Mouse (Mus musculus) heart, adult 2 months (tissue): Measurements from ENCODE around the gene Pcsk5. TPM values are rescaled to one million over a fixed set of nuclear protein-coding genes. Genes with fewer than 3 reads are reported as not detected.

Experiments
- DNase-seq, 2 experiments: peaks; one replicate each; pipeline ENCODE4 v3.0.0; 2021
- H3K27ac ChIP-seq: fragments of 200-600 bp; 2 replicates; pipeline ENCODE4 v1.8.1; 2022
- H3K27me3 ChIP-seq: fragments of 200-500 bp; 2 replicates; pipeline ENCODE4 v1.6.1; 2012; ENCODE audit warnings: mild to moderate bottlenecking, low read length, inconsistent platforms, mixed read lengths; ENCODE audit not compliant: control insufficient read depth, insufficient read depth
- H3K36me3 ChIP-seq: fragments of 200-500 bp; 2 replicates; pipeline ENCODE4 v1.6.1; 2012; ENCODE audit warnings: low read length, inconsistent platforms; ENCODE audit not compliant: control insufficient read depth, insufficient read depth
- H3K4me1 ChIP-seq: fragments of 200-500 bp; 2 replicates; pipeline ENCODE4 v1.6.1; 2011; ENCODE audit warnings: low read length; ENCODE audit not compliant: control insufficient read depth, insufficient read depth
- H3K4me3 ChIP-seq: fragments of 200-600 bp; 2 replicates; pipeline ENCODE4 v1.8.1; 2022
- H3K79me2 ChIP-seq: fragments of 200-500 bp; replicated peaks from 2 replicates; pipeline ENCODE4 v1.6.1; 2012; ENCODE audit warnings: mild to moderate bottlenecking, inconsistent platforms, low read length, moderate library complexity, mixed read lengths; ENCODE audit not compliant: control insufficient read depth, insufficient read depth
- H3K9ac ChIP-seq: fragments of 200-500 bp; 2 replicates; pipeline ENCODE4 v1.6.1; 2012; ENCODE audit warnings: low read depth, mild to moderate bottlenecking, control low read depth, inconsistent platforms, low read length, mixed read lengths
- CTCF ChIP-seq: fragments of 200-600 bp; IDR thresholded peaks from 2 replicates; pipeline ENCODE4 v1.8.1; 2022; ENCODE audit warnings: antibody characterized with exemption, mild to moderate bottlenecking, moderate library complexity
- EP300 ChIP-seq: fragments of 200-500 bp; IDR thresholded peaks from 2 replicates; pipeline ENCODE4 v1.6.1; 2011; ENCODE audit warnings: low read depth, low read length, control low read depth; ENCODE audit not compliant: insufficient read depth
- POLR2A ChIP-seq: fragments of 200-500 bp; IDR thresholded peaks from 2 replicates; pipeline ENCODE4 v1.6.1; 2011; ENCODE audit warnings: mild to moderate bottlenecking, low read depth, low read length, control low read depth; ENCODE audit not compliant: insufficient read depth
- WGBS: fragments of 180-500 bp; shearing (Covaris S2); methylation state at CpG from one replicate; pipeline ENCODE4 v1.1.7; 2018; 5-methylcytosine and 5-hydroxymethylcytosine counted together
- intact Hi-C: fragments of 180-260 bp; cut with DNase I; formaldehyde crosslinking; loops from one replicate; pipeline ENCODE4 v1.15.1; 2025
- polyA plus RNA-seq: library from polyadenylated mRNA; depleted of rRNA; stranded (reverse); fragments of >200 nt; gene quantifications from 2 replicates; pipeline ENCODE4 v1.2.3, GENCODE M21; 2012
- total RNA-seq, 2 experiments: library from RNA; stranded (reverse); gene quantifications; 2 replicates each; pipeline ENCODE4 v1.2.3; 2021

Gene Pcsk5
- total and polyA plus RNA-seq, 3 experiments, result 1.5 to 2.8 (median 1.9) TPM

DNA sequence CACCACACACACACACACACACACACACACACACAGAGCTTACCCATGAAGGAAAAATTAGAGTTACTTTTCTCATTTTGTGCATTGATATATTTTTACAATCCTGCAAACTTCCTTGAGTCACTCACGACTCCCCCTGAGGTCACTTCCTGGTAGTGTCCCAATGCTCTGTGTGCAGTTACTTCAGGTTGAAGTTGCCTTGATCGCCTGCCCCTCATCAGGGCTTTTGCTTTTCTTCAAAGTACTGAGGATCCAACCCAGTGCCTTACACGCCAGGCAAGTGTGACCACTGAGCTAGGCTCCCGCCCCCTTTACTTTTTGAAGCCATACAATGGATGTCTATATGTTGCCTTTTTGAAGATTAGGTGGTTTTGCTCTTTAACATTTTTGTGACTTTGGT is 437.5 kb downstream of the Pcsk5 start:
- H3K4me1 ChIP-seq, result peaks cover 7% of the 10 kb centered on the region
- H3K9ac ChIP-seq, result no peak overlapping the region
- peaks cover 23% of the 10 kb centered on the region for H3K36me3 ChIP-seq
- H3K79me2 ChIP-seq, result no peaks in the 10 kb centered on the region
- H3K27ac ChIP-seq, result peak overlapping the region; percentile 26; the same call in 1 of the 2 replicates
- no peaks in the 10 kb centered on the region for H3K27me3 ChIP-seq
- WGBS, result 71% methylated on average over 4 of the region's 4 CpGs
- no peak for DNase-seq
- intact Hi-C loops, result loop anchor here (10.0 kb wide), 1 partner anchor 435 kb away; the partner anchor contains the start of gene Pcsk5
- TF ChIP-seq CTCF (peak; percentile 36), EP300 (no peak)
- H3K4me3 ChIP-seq, result no peak overlapping the region

GRCm38 (mm10) chr19:17397922-17398321 is 439.5 kb downstream of the Pcsk5 start:
- peaks cover 23% of the 10 kb centered on the region for H3K36me3 ChIP-seq
- H3K4me1 ChIP-seq, result peaks cover 8% of the 10 kb centered on the region
- no peaks in the 10 kb centered on the region for H3K79me2 ChIP-seq
- H3K27ac ChIP-seq, result peak overlapping the region; percentile 16; the same call in 1 of the 2 replicates
- H3K4me3 ChIP-seq, result no peak overlapping the region
- DNase-seq, result no peak
- H3K27me3 ChIP-seq, result no peaks in the 10 kb centered on the region
- intact Hi-C loops, result loop anchor here (10.0 kb wide), 1 partner anchor 437 kb away; the partner anchor contains the start of gene Pcsk5
- WGBS, result 68% methylated on average over 5 of the region's 5 CpGs
- no peak overlapping the region for H3K9ac ChIP-seq
- no peak for TF ChIP-seq POLR2A
- 0 out of 2 replicates have a peak, but pooled peaks have one; percentile 18 for TF ChIP-seq CTCF
- TF ChIP-seq EP300, result no peak

DNA sequence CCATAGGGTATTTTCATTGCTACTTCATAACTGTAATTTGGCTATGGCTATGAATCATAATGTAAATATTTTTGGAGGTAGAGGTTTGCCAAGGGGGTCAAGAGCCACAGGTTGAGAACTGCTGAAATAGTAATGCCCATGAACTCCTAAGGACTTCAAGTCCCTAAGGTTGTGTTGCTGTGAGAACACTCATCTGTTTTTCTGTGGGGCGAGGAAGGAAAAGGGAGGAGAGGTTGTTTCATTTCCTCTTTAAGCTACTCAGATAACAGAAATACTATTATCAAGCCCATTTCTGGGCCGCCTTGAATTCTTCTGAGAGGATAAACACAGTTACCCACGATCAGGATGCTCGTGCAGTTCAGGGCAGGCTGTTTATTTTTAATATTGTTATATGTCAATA is 440.6 kb downstream of the Pcsk5 start:
- intact Hi-C loops, result loop anchor here (10.0 kb wide), 1 partner anchor 438 kb away; the partner anchor contains the start of gene Pcsk5
- Histone ChIP-seq H3K27ac (peak overlapping the region; percentile 73), H3K79me2 (no peaks in the 10 kb centered on the region), H3K4me3 (peak overlapping the region; percentile 21; the same call in 1 of the 2 replicates), H3K9ac (no peak overlapping the region), H3K27me3 (no peaks in the 10 kb centered on the region), H3K4me1 (peaks cover 8% of the 10 kb centered on the region), H3K36me3 (peaks cover 23% of the 10 kb centered on the region)
- no peak for TF ChIP-seq EP300
- TF ChIP-seq POLR2A, result no peak
- no peak for TF ChIP-seq CTCF
- DNase-seq, result peak in 1 of 2 experiments; percentile 18
- 36% methylated on average over 4 of the region's 4 CpGs for WGBS

DNA sequence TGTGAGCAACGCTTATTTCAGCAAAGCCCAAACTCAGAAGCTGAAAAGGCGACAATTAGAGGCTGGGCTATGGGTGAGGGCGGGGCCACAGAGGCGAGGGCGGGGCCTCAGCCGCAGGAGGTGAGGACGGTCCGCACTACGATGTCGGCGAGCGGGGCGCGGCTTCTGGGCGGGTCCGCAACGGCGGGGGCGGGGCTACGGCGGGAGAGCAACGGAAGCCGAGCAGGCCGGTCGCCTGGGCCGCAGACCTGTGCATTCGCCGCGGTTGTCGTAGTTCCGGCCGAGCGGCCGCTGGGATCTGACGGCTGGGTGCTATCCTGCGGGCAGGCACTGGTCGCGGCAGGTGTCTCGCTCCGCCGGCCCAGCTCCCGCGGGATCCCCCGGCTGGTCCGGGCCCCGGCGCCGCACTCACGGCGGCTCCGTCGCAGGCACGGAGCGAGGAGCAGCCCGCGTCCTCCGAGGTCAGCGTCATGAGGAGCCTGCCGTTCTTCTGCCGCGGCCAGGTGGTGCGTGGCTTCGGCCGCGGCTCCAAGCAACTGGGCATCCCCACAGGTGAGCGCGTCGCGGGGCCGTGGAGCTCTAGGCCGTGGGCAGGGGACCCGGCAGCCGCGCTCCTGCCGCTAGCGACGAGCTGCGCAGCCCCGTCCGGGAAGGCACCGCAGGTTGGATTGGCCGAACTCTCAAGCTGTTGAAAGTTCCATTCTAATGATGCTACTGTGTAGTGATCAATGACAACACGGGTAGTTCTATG is 443.4 kb downstream of the Pcsk5 start, which contains the start of gene Rfk:
Gene Rfk, plus strand, starts transcription at position 203 of the 751 bp plus-strand sequence.
- H3K4me1 ChIP-seq, result peaks cover 7% of the 10 kb centered on the region
- H3K4me3 ChIP-seq, result peak within 1 kb of the TSS; percentile 63
- H3K27me3 ChIP-seq, result no peaks in the 10 kb centered on the region
- TF ChIP-seq POLR2A, result peak; percentile 87
- no peak for TF ChIP-seq EP300
- DNase-seq, result peak; percentile 95
- WGBS, result under 1% methylated on average over 83 of the region's 83 CpGs
- H3K36me3 ChIP-seq, result peaks cover 13% of the 10 kb centered on the region
- peak within 1 kb of the TSS; percentile 98 for H3K9ac ChIP-seq
- peak within 1 kb of the TSS; percentile 89 for H3K27ac ChIP-seq
- intact Hi-C loops, result loop anchor here (10.0 kb wide), 1 partner anchor 441 kb away; the partner anchor contains the start of gene Pcsk5
- no peaks in the 10 kb centered on the region for H3K79me2 ChIP-seq

DNA sequence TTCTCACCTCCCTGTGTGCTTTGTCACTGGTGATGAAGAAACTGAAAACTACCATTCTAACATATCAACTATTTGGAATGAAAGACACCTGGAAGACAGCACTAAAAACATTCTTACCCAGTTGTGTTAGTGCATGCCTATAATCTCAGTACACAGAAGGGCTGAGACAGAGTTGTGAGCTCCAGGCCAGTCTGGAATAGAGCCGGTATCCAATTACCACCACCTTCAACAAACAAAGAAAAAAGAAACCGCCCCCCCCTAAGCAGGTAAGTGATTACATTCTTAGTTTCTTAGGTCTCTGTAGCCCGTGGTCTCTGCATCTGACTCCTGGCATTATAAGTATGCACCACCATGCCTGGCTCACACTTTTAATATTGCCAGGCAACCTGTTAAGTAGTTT is 444.6 kb downstream of the Pcsk5 start:
- no peak for DNase-seq
- Histone ChIP-seq H3K9ac (no peak overlapping the region), H3K36me3 (peaks cover 10% of the 10 kb centered on the region), H3K27me3 (no peaks in the 10 kb centered on the region), H3K27ac (no peak overlapping the region), H3K79me2 (no peaks in the 10 kb centered on the region), H3K4me1 (peaks cover 7% of the 10 kb centered on the region), H3K4me3 (no peak overlapping the region)
- TF ChIP-seq POLR2A (no peak), CTCF (no peak), EP300 (no peak)
- intact Hi-C loops, result loop anchor here (10.0 kb wide), 1 partner anchor 442 kb away; the partner anchor contains the start of gene Pcsk5
- 39% methylated on average over 3 of the region's 3 CpGs for WGBS

GRCm38 (mm10) chr19:17388404-17388803 is 449.0 kb downstream of the Pcsk5 start:
- no peak for TF ChIP-seq POLR2A
- TF ChIP-seq CTCF, result peak; percentile 81
- Histone ChIP-seq H3K27ac (no peak overlapping the region), H3K9ac (no peak overlapping the region), H3K79me2 (no peaks in the 10 kb centered on the region), H3K36me3 (no peaks in the 10 kb centered on the region), H3K4me1 (no peaks in the 10 kb centered on the region), H3K27me3 (no peaks in the 10 kb centered on the region), H3K4me3 (no peak overlapping the region)
- DNase-seq, result no peak
- 10% methylated on average over 2 of the region's 2 CpGs for WGBS
- intact Hi-C loops, result loop anchor here (1.0 kb wide), 1 partner anchor 264 kb away; no protein-coding TSS in a partner anchor
